Mouse (Mus musculus) small intestine, adult 2 months (tissue): ENCODE measurements at regions not wholly inside any gene's neighbourhood (a gene's known extent, or its start where the extent isn't known, plus 50 kb on each side); places are given as distances from the start of the nearest gene placed in this dataset.

ENCODE experiments used
- H3K27ac ChIP-seq: fragments of 200-500 bp; 2 replicates; pipeline ENCODE4 v1.5.1; 2012; ENCODE audit warnings: low read depth, low read length, control low read depth, inconsistent platforms; ENCODE audit not compliant: insufficient read depth
- H3K27me3 ChIP-seq: fragments of 200-500 bp; 2 replicates; pipeline ENCODE4 v1.6.1; 2012; ENCODE audit warnings: mild to moderate bottlenecking, moderate library complexity, low read length, inconsistent platforms; ENCODE audit not compliant: control insufficient read depth, insufficient read depth
- H3K36me3 ChIP-seq: fragments of 200-500 bp; 2 replicates; pipeline ENCODE4 v1.6.1; 2012; ENCODE audit warnings: mild to moderate bottlenecking, low read length, control low read depth, inconsistent platforms; ENCODE audit not compliant: control insufficient read depth, insufficient read depth
- H3K4me1 ChIP-seq: fragments of 200-500 bp; 2 replicates; pipeline ENCODE4 v1.6.1; 2012; ENCODE audit warnings: low read length, inconsistent platforms, mixed read lengths; ENCODE audit not compliant: control insufficient read depth, insufficient read depth, insufficient read length
- H3K4me3 ChIP-seq: fragments of 200-500 bp; 2 replicates; pipeline ENCODE4 v1.5.1; 2012; ENCODE audit warnings: low read depth, mild to moderate bottlenecking, control low read depth, inconsistent platforms, low read length, moderate library complexity
- CTCF ChIP-seq: fragments of 200-500 bp; IDR thresholded peaks from 2 replicates; pipeline ENCODE4 v1.5.1; 2012; ENCODE audit warnings: low read depth, mild to moderate bottlenecking, control low read depth, inconsistent platforms, low read length, moderate library complexity, mixed read lengths; ENCODE audit not compliant: insufficient replicate concordance, insufficient read length; ENCODE audit errors: extremely low read depth
- POLR2A ChIP-seq: fragments of 200-500 bp; IDR thresholded peaks from 2 replicates; pipeline ENCODE4 v1.6.1; 2012; ENCODE audit warnings: low read depth, mild to moderate bottlenecking, control low read depth, inconsistent platforms, low read length, moderate library complexity
- WGBS: fragments of 180-500 bp; shearing (Covaris S2); methylation state at CpG from one replicate; pipeline ENCODE4 v1.1.7; 2018; 5-methylcytosine and 5-hydroxymethylcytosine counted together

- H3K27ac ChIP-seq, result no peak overlapping the region
- H3K4me3 ChIP-seq, result no peak overlapping the region
- no peaks in the 10 kb centered on the region for H3K4me1 ChIP-seq
- WGBS, result 95% methylated on average over 2 of the region's 2 CpGs
- no peaks in the 10 kb centered on the region for H3K27me3 ChIP-seq
- TF ChIP-seq POLR2A, result no peak
- no peak for TF ChIP-seq CTCF
- no peaks in the 10 kb centered on the region for H3K36me3 ChIP-seq
Measured at GRCm38 (mm10) chr2:74463407-74463806, 115.8 kb downstream of the Lnpk start.

- WGBS, result 54% methylated on average over 11 of the region's 11 CpGs
- Histone ChIP-seq H3K4me3 (no peak overlapping the region), H3K4me1 (no peaks in the 10 kb centered on the region), H3K27ac (no peak overlapping the region), H3K36me3 (no peaks in the 10 kb centered on the region), H3K27me3 (no peaks in the 10 kb centered on the region)
- TF ChIP-seq POLR2A, result no peak
- no peak for TF ChIP-seq CTCF
Measured at GRCm38 (mm10) chr2:74461211-74461844, 117.9 kb downstream of the Lnpk start.

GRCm38 (mm10) chr2:74454431-74454830, 124.8 kb downstream of the Lnpk start:
- no peaks in the 10 kb centered on the region for H3K36me3 ChIP-seq
- WGBS, result 74% methylated on average over 4 of the region's 4 CpGs
- no peaks in the 10 kb centered on the region for H3K4me1 ChIP-seq
- H3K27me3 ChIP-seq, result no peaks in the 10 kb centered on the region
- no peak overlapping the region for H3K27ac ChIP-seq
- TF ChIP-seq CTCF, result no peak
- no peak for TF ChIP-seq POLR2A
- no peak overlapping the region for H3K4me3 ChIP-seq

- Histone ChIP-seq H3K4me3 (no peak overlapping the region), H3K27me3 (no peaks in the 10 kb centered on the region), H3K36me3 (no peaks in the 10 kb centered on the region), H3K4me1 (no peaks in the 10 kb centered on the region), H3K27ac (no peak overlapping the region)
- WGBS, result 93% methylated on average over 1 of the region's 1 CpGs
- TF ChIP-seq CTCF (no peak), POLR2A (no peak)
Measured at GRCm38 (mm10) chr2:74452679-74453078, 126.6 kb downstream of the Lnpk start.

- TF ChIP-seq CTCF (no peak), POLR2A (no peak)
- no peak overlapping the region for H3K27ac ChIP-seq
- 48% methylated on average over 6 of the region's 6 CpGs for WGBS
Measured at GRCm38 (mm10) chr2:74451578-74451977, 127.7 kb downstream of the Lnpk start.

GRCm38 (mm10) chr2:74451038-74451437, 128.2 kb downstream of the Lnpk start:
- Histone ChIP-seq H3K4me1 (no peaks in the 10 kb centered on the region), H3K27ac (no peak overlapping the region), H3K4me3 (no peak overlapping the region), H3K27me3 (no peaks in the 10 kb centered on the region), H3K36me3 (no peaks in the 10 kb centered on the region)
- TF ChIP-seq POLR2A, result no peak
- no peak for TF ChIP-seq CTCF
- WGBS, result 47% methylated on average over 4 of the region's 4 CpGs

More at GRCm38 (mm10) chr2:74451578-74451977, 127.7 kb downstream of the Lnpk start:
- Histone ChIP-seq H3K4me3 (no peak overlapping the region), H3K4me1 (no peaks in the 10 kb centered on the region), H3K36me3 (no peaks in the 10 kb centered on the region), H3K27me3 (no peaks in the 10 kb centered on the region)

GRCm38 (mm10) chr2:74450064-74450765, 129.0 kb downstream of the Lnpk start:
- no peaks in the 10 kb centered on the region for H3K4me1 ChIP-seq
- WGBS, result 71% methylated on average over 11 of the region's 11 CpGs
- no peak overlapping the region for H3K4me3 ChIP-seq
- no peaks in the 10 kb centered on the region for H3K36me3 ChIP-seq
- H3K27me3 ChIP-seq, result no peaks in the 10 kb centered on the region
- no peak for TF ChIP-seq CTCF
- TF ChIP-seq POLR2A, result no peak
- H3K27ac ChIP-seq, result no peak overlapping the region
